Mouse (Mus musculus) hindbrain, embryonic 14.5 days (tissue): ENCODE data around the gene Mb21d2. TPM values are rescaled to one million over a fixed set of nuclear protein-coding genes. Genes with fewer than 3 reads are reported as not detected.
A peak's percentile ranks its signal among the peaks of the same experiment; 100 is the strongest.

ENCODE experiments used
- ATAC-seq: fragments of 200-750 bp; cut with Nextera tagmentation; 2 replicates; pipeline ENCODE4 v1.8.0; 2017; ENCODE audit warnings: moderate number of reproducible peaks, mild to moderate bottlenecking, moderate TSS enrichment, moderate library complexity; ENCODE audit not compliant: low FRiP score
- DNase-seq: peaks from one replicate; pipeline ENCODE4 v3.0.0-alpha.2; 2015; ENCODE audit warnings: low spot score
- H3K27ac ChIP-seq: fragments of 300-500 bp; sonication (generic); 2 replicates; pipeline ENCODE4 v1.5.1; 2014; ENCODE audit warnings: mild to moderate bottlenecking, moderate library complexity
- H3K27me3 ChIP-seq: fragments of 300-500 bp; sonication (generic); 2 replicates; pipeline ENCODE4 v1.6.1; 2014; ENCODE audit warnings: mild to moderate bottlenecking, low read length, mixed read lengths; ENCODE audit not compliant: control insufficient read depth, insufficient read depth
- H3K36me3 ChIP-seq: fragments of 300-500 bp; sonication (generic); replicated peaks from 2 replicates; pipeline ENCODE4 v1.6.1; 2014; ENCODE audit not compliant: control insufficient read depth, insufficient read depth
- H3K4me1 ChIP-seq: fragments of 300-500 bp; sonication (generic); replicated peaks from 2 replicates; pipeline ENCODE4 v1.6.1; 2014; ENCODE audit warnings: antibody characterized with exemption, low read length, mixed read lengths; ENCODE audit not compliant: control insufficient read depth, insufficient read depth
- H3K4me2 ChIP-seq: fragments of 300-500 bp; sonication (generic); replicated peaks from 2 replicates; pipeline ENCODE4 v1.6.1; 2014; ENCODE audit warnings: mild to moderate bottlenecking, moderate library complexity
- H3K4me3 ChIP-seq: fragments of 300-500 bp; sonication (generic); replicated peaks from 2 replicates; pipeline ENCODE4 v1.5.1; 2014; ENCODE audit warnings: mild to moderate bottlenecking, low read length
- H3K9ac ChIP-seq: fragments of 300-500 bp; sonication (generic); 2 replicates; pipeline ENCODE4 v1.6.1; 2014
- H3K9me3 ChIP-seq: fragments of 300-500 bp; sonication (generic); 2 replicates; pipeline ENCODE4 v1.6.1; 2016; ENCODE audit warnings: low read length; ENCODE audit not compliant: control insufficient read depth
- WGBS: fragments of 180-500 bp; shearing (Covaris S2); extraction: QIAGEN DNeasy Blood & Tissue Kit; methylation state at CpG from one replicate; pipeline ENCODE4 v1.1.7; 2014; 5-methylcytosine and 5-hydroxymethylcytosine counted together
- polyA plus RNA-seq: library from polyadenylated mRNA; unstranded; fragments of >200 nt; fragmentation: Nextera tagmentation; extraction: Ambion mirVana; gene quantifications from 2 replicates; pipeline ENCODE4 v1.2.1, GENCODE M21; 2014

Gene Mb21d2
- polyA plus RNA-seq, 1 experiment from 2014 or later: 19.5 TPM

DNA sequence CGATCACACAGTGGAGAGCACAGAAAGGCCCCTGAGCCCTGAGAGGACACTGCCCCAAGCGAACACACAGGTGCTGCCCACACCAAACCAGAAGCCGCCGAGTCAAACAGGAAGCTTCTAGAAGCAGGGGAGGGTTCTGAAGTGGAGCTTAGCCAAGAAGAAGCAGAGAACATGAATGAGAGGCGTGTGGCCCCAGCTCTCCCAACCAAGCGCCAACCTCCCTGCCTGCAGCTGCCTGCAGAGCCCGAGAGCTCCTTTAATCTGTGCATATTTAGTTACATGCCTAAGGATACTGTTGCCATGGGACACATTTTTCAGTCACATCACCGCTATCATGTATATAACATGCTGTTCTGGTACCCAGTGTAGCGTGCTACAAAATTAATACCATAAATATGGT lies 58.6 kb downstream of the Mb21d2 start:
- Histone ChIP-seq H3K27ac (no peak overlapping the region), H3K27me3 (no peaks in the 10 kb centered on the region), H3K9me3 (no peaks in the 10 kb centered on the region), H3K4me1 (peaks cover 18% of the 10 kb centered on the region), H3K4me3 (no peak overlapping the region), H3K9ac (0 out of 2 replicates have a peak overlapping the region, but pooled peaks have one; percentile 10), H3K36me3 (no peaks in the 10 kb centered on the region), H3K4me2 (no peak overlapping the region)
- WGBS: 57% methylated on average over 9 of the region's 9 CpGs
- DNase-seq (no peak), ATAC-seq (no peak)

- DNase-seq (no peak), ATAC-seq (no peak)
- Histone ChIP-seq H3K27ac (no peak overlapping the region), H3K4me1 (peaks cover 18% of the 10 kb centered on the region), H3K27me3 (no peaks in the 10 kb centered on the region), H3K9me3 (no peaks in the 10 kb centered on the region), H3K9ac (no peak overlapping the region), H3K4me3 (no peak overlapping the region), H3K36me3 (no peaks in the 10 kb centered on the region), H3K4me2 (no peak overlapping the region)
- whole genome bisulfite sequencing: 72% methylated on average over 5 of the region's 5 CpGs
These were observed 59.0 kb downstream of the Mb21d2 start for GRCm38 (mm10) chr16:28870456-28870855.

- no peak overlapping the region for H3K27ac ChIP-seq
- H3K9me3 ChIP-seq: no peaks in the 10 kb centered on the region
- no peaks in the 10 kb centered on the region for H3K27me3 ChIP-seq
- no peaks in the 10 kb centered on the region for H3K36me3 ChIP-seq
- ATAC-seq: no peak
- peaks cover 18% of the 10 kb centered on the region for H3K4me1 ChIP-seq
- no peak overlapping the region for H3K4me2 ChIP-seq
- no peak for DNase-seq
- 86% methylated on average over 9 of the region's 9 CpGs for WGBS
- H3K9ac ChIP-seq: no peak overlapping the region
- no peak overlapping the region for H3K4me3 ChIP-seq
These were observed 60.6 kb downstream of the Mb21d2 start for GRCm38 (mm10) chr16:28868864-28869263.

DNA sequence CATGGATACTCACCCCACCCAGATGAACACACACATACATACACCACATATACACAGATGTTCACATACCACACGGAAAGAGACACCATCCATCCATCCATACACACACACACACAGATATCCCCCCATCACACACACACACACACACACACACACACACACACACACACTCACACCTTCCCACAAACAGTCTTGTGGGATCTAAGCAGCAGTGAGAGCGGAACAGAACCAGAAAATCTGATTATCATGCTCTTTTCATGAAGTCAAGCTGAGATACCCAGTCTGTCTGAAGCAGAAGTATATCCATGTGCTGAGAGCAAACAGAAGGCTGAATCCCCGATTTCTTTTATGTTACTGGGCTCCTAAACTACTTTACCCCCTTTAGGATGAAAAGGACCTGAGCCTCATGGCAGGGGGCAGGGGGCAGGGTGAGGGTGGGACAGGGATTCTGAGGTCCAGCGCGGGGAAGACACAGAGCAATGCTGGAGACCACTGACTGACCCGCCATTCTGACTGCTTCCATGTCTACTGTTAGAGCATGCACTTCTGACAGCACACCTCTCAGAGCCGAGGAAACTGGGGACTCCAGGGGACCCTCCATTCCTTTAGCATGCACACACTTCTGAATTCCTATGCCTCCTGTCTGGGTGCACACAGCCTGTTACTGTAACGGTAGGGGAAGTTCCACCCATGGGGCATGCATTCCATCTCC lies 62.7 kb downstream of the Mb21d2 start:
- Histone ChIP-seq H3K4me2 (no peak overlapping the region), H3K27me3 (no peaks in the 10 kb centered on the region), H3K9me3 (no peaks in the 10 kb centered on the region), H3K27ac (no peak overlapping the region), H3K9ac (no peak overlapping the region), H3K4me3 (no peak overlapping the region), H3K36me3 (no peaks in the 10 kb centered on the region), H3K4me1 (peaks cover 18% of the 10 kb centered on the region)
- WGBS: 35% methylated on average over 8 of the region's 8 CpGs
- DNase-seq (no peak), ATAC-seq (no peak)

DNA sequence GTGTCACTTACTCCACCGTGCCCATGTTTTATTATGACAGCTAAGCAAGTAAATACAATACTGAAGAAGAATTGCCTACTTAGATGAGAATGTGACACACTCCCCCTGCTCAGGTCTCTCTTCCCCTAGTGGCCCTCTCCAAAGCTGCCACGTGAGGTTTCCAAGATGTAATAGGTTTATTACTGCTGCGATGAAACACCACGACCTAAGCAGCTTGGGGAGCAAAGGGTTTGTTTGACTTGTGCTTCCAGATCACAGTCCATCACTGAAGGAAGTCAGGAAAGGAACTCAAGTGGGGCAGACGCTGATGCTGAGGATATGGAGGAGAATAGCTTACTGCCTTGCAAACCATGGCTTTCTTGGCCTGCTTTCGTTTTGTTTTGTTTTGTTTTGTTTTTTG lies 65.9 kb downstream of the Mb21d2 start:
- no peak overlapping the region for H3K4me3 ChIP-seq
- ATAC-seq (no peak), DNase-seq (no peak)
- no peaks in the 10 kb centered on the region for H3K27me3 ChIP-seq
- no peak overlapping the region for H3K27ac ChIP-seq
- H3K4me2 ChIP-seq: no peak overlapping the region
- H3K36me3 ChIP-seq: no peaks in the 10 kb centered on the region
- no peak overlapping the region for H3K9ac ChIP-seq
- peaks cover 15% of the 10 kb centered on the region for H3K4me1 ChIP-seq
- 79% methylated on average over 6 of the region's 6 CpGs for WGBS
- no peaks in the 10 kb centered on the region for H3K9me3 ChIP-seq

DNA sequence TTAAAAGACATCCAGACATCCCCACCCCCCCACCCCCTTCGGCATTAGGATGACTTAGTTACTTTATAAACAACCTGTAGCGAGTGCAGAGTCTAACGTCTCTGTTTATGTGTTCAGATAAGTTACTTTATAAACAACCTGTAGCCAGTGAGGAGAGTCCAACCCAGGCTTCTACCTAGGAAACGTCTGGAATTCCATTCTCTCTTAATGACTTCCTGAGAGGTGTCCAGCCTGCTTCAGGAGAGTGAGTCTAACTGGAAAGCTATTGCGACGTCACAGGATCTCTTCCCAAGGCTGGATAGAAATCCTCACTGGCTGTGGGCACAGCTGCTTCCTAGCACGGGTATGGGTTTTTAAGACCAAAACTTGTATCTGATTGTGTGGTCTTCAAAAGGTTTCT lies 67.4 kb downstream of the Mb21d2 start:
- no peaks in the 10 kb centered on the region for H3K9me3 ChIP-seq
- ATAC-seq (no peak), DNase-seq (no peak)
- no peak overlapping the region for H3K9ac ChIP-seq
- 77% methylated on average over 7 of the region's 7 CpGs for WGBS
- H3K4me1 ChIP-seq: peaks cover 16% of the 10 kb centered on the region
- no peak overlapping the region for H3K27ac ChIP-seq
- no peak overlapping the region for H3K4me2 ChIP-seq
- H3K27me3 ChIP-seq: no peaks in the 10 kb centered on the region
- H3K4me3 ChIP-seq: no peak overlapping the region
- H3K36me3 ChIP-seq: no peaks in the 10 kb centered on the region

- Histone ChIP-seq H3K4me1 (peaks cover 16% of the 10 kb centered on the region), H3K4me3 (no peak overlapping the region), H3K9ac (no peak overlapping the region), H3K27ac (no peak overlapping the region), H3K27me3 (no peaks in the 10 kb centered on the region), H3K36me3 (no peaks in the 10 kb centered on the region), H3K9me3 (no peaks in the 10 kb centered on the region), H3K4me2 (no peak overlapping the region)
- ATAC-seq (peak; percentile 37; the same call in 1 of the 2 replicates), DNase-seq (no peak)
- WGBS: 21% methylated on average over 7 of the region's 7 CpGs
These were observed 69.8 kb downstream of the Mb21d2 start for GRCm38 (mm10) chr16:28859678-28860077.

DNA sequence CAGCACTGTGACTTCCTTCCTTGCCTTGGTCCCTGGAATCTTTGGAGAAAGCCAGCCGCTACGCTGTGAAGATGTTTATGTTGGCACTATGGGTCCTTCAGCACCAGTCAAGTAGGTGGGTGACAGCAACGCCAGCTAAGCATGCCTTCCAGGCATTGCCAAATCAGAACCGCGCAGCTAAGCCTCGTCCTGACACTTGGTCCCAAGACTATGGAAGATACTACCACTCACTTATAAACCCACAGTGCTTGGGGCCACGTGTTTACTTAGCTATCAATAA lies 70.5 kb downstream of the Mb21d2 start:
- ATAC-seq: no peak
- H3K27ac ChIP-seq: no peak overlapping the region

DNA sequence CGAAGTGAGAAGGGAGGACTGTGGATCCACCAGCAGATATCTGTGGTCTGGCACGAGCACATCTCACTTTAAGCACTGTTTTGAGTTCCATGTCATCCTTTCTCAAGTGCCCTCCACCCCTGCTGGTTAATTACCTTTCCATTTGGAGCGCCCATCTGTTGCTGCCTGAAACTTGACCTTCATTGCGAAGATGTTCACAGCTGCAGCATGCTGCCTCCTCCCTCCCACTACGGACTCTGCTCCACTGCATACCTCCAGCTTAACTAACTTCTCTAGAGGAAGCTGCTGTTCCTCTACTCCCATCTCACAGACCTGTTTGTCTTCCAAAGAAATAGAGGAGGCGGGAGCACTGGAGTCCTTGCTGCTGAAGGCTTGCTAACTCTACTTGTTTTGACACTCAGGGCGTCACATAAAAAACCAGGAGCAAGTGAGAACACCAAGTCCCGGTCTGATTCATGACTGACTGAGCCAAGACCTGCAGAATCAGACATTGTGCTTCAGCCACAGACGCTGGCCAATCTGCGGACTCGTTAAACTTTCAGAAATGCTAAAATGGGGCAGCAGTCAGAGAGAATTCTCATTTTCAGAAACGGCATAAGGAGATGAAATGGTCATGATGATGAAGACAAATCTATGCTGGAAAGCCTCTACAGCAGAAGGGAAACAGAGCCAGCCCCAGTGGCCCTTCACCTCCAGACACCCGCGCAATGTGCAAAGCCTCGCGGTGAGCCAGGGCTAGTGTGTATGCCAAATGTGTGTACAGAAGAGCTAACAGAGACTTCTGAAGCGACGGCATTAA lies 71.1 kb downstream of the Mb21d2 start:
- no peak overlapping the region for H3K4me2 ChIP-seq
- no peak for ATAC-seq
- no peaks in the 10 kb centered on the region for H3K36me3 ChIP-seq
- no peak overlapping the region for H3K27ac ChIP-seq
- H3K4me3 ChIP-seq: no peak overlapping the region
- no peak overlapping the region for H3K9ac ChIP-seq
- no peaks in the 10 kb centered on the region for H3K9me3 ChIP-seq
- 79% methylated on average over 18 of the region's 18 CpGs for WGBS
- DNase-seq: no peak
- 0 out of 2 replicates have a peak, but pooled peaks cover 2% of the 10 kb centered on the region for H3K27me3 ChIP-seq
- H3K4me1 ChIP-seq: peaks cover 16% of the 10 kb centered on the region

More for the DNA sequence above, 70.5 kb downstream of the Mb21d2 start:
- Histone ChIP-seq H3K4me2 (no peak overlapping the region), H3K27me3 (no peaks in the 10 kb centered on the region), H3K4me3 (no peak overlapping the region), H3K36me3 (no peaks in the 10 kb centered on the region), H3K4me1 (peaks cover 16% of the 10 kb centered on the region), H3K9me3 (no peaks in the 10 kb centered on the region), H3K9ac (no peak overlapping the region)
- DNase-seq: no peak
- 71% methylated on average over 7 of the region's 7 CpGs for WGBS
